Mouse (Mus musculus): ENCODE data around the gene Hmgcs1.
"Not testable (repeated sequence)": the region's sequence is repeated elsewhere in the genome, so short reads cannot be mapped to it uniquely, and the experiment has no call there.

Gene Hmgcs1

GRCm38 (mm10) chr13:119704280-119704679 lies 14.1 kb downstream of the Hmgcs1 start:
- in situ Hi-C loops (cut with MboI; ENCODE audit: low sequenced_read_pairs): no loop called here

- in situ Hi-C loops (cut with MboI; ENCODE audit: low sequenced_read_pairs): not testable (repeated sequence)
Measured at GRCm38 (mm10) chr13:119706278-119706880, 16.2 kb downstream of the Hmgcs1 start.

GRCm38 (mm10) chr13:119706953-119707352 lies 16.8 kb downstream of the Hmgcs1 start:
- in situ Hi-C loops (cut with MboI; ENCODE audit: low sequenced_read_pairs): no loop called here

- in situ Hi-C loops (cut with MboI; ENCODE audit: low sequenced_read_pairs): no loop called here
Measured at GRCm38 (mm10) chr13:119707906-119708305, 17.7 kb downstream of the Hmgcs1 start.

- in situ Hi-C loops (cut with MboI; ENCODE audit: low sequenced_read_pairs): no loop called here
Measured at GRCm38 (mm10) chr13:119708941-119709340, 18.8 kb downstream of the Hmgcs1 start.

GRCm38 (mm10) chr13:119709388-119710267 lies 19.4 kb downstream of the Hmgcs1 start:
- in situ Hi-C loops (cut with MboI; ENCODE audit: low sequenced_read_pairs): no loop called here

- in situ Hi-C loops (cut with MboI; ENCODE audit: low sequenced_read_pairs): no loop called here
Measured at GRCm38 (mm10) chr13:119710268-119710610, 20.1 kb downstream of the Hmgcs1 start.

GRCm38 (mm10) chr13:119712463-119712862 lies 22.3 kb downstream of the Hmgcs1 start:
- in situ Hi-C loops (cut with MboI; ENCODE audit: low sequenced_read_pairs): no loop called here

- in situ Hi-C loops (cut with MboI; ENCODE audit: low sequenced_read_pairs): no loop called here
Measured at GRCm38 (mm10) chr13:119713107-119713787, 23.1 kb downstream of the Hmgcs1 start.

- in situ Hi-C loops (cut with MboI; ENCODE audit: low sequenced_read_pairs): no loop called here
Measured at GRCm38 (mm10) chr13:119713821-119714220, 23.6 kb downstream of the Hmgcs1 start.

GRCm38 (mm10) chr13:119716105-119716504 lies 25.9 kb downstream of the Hmgcs1 start:
- in situ Hi-C loops (cut with MboI; ENCODE audit: low sequenced_read_pairs): no loop called here

GRCm38 (mm10) chr13:119722447-119722846 lies 32.3 kb downstream of the Hmgcs1 start:
- in situ Hi-C loops (cut with MboI; ENCODE audit: low sequenced_read_pairs): no loop called here

GRCm38 (mm10) chr13:119723368-119723767 lies 33.2 kb downstream of the Hmgcs1 start:
- in situ Hi-C loops (cut with MboI; ENCODE audit: low sequenced_read_pairs): no loop called here

GRCm38 (mm10) chr13:119724541-119724940 lies 34.4 kb downstream of the Hmgcs1 start:
- in situ Hi-C loops (cut with MboI; ENCODE audit: low sequenced_read_pairs): no loop called here

GRCm38 (mm10) chr13:119727608-119728387 lies 37.6 kb downstream of the Hmgcs1 start:
- in situ Hi-C loops (cut with MboI; ENCODE audit: low sequenced_read_pairs): no loop called here

GRCm38 (mm10) chr13:119729406-119729805 lies 39.2 kb downstream of the Hmgcs1 start:
- in situ Hi-C loops (cut with MboI; ENCODE audit: low sequenced_read_pairs): no loop called here

- in situ Hi-C loops (cut with MboI; ENCODE audit: low sequenced_read_pairs): no loop called here
Measured at GRCm38 (mm10) chr13:119731448-119731847, 41.3 kb downstream of the Hmgcs1 start.

GRCm38 (mm10) chr13:119741390-119742237 lies 51.4 kb downstream of the Hmgcs1 start:
- in situ Hi-C loops (cut with MboI; ENCODE audit: low sequenced_read_pairs): no loop called here

- in situ Hi-C loops (cut with MboI; ENCODE audit: low sequenced_read_pairs): no loop called here
Measured at GRCm38 (mm10) chr13:119742711-119743415, 52.7 kb downstream of the Hmgcs1 start.

Data from CH12F3 (cell line).